Mouse (Mus musculus) cortical plate, adult 2 months (tissue): ENCODE results near the gene Tubb2b. TPM values are rescaled to one million over a fixed set of nuclear protein-coding genes. Genes with fewer than 3 reads are reported as not detected.

Experiments
- H3K27ac ChIP-seq: fragments of 200-500 bp; 2 replicates; pipeline ENCODE4 v1.5.1; 2012; ENCODE audit warnings: low read length, control low read depth, inconsistent platforms; ENCODE audit not compliant: insufficient read depth
- H3K4me1 ChIP-seq: fragments of 200-500 bp; 2 replicates; pipeline ENCODE4 v1.6.1; 2011; ENCODE audit warnings: low read length; ENCODE audit not compliant: control insufficient read depth, insufficient read depth
- H3K4me3 ChIP-seq: fragments of 200-500 bp; 2 replicates; pipeline ENCODE4 v1.5.1; 2011; ENCODE audit warnings: mild to moderate bottlenecking, low read length, control low read depth; ENCODE audit not compliant: insufficient read depth
- CTCF ChIP-seq: fragments of 200-500 bp; IDR thresholded peaks from 2 replicates; pipeline ENCODE4 v1.5.1; 2011; ENCODE audit warnings: mild to moderate bottlenecking, control low read depth, low read length; ENCODE audit not compliant: insufficient read depth; ENCODE audit errors: extremely low read depth
- POLR2A ChIP-seq: fragments of 200-500 bp; IDR thresholded peaks from 2 replicates; pipeline ENCODE4 v1.6.1; 2011; ENCODE audit warnings: mild to moderate bottlenecking, low read length, control low read depth; ENCODE audit not compliant: insufficient read depth; ENCODE audit errors: extremely low read depth
- polyA plus RNA-seq: library from polyadenylated mRNA; depleted of rRNA; stranded (reverse); fragments of >200 nt; gene quantifications from 2 replicates; pipeline ENCODE4 v1.2.3, GENCODE M21; 2012; rRNA removed

The Tubb2b gene
- polyA plus RNA-seq, 1 experiment, result 264 TPM

GRCm38 (mm10) chr13:34078500-34079280, 51.6 kb downstream of the Tubb2b start:
- H3K4me1 ChIP-seq, result peaks cover 1% of the 10 kb centered on the region; the same call in 1 of the 2 replicates
- H3K27ac ChIP-seq, result no peak overlapping the region
- TF ChIP-seq CTCF (no peak), POLR2A (no peak)
- peak overlapping the region; percentile 91 for H3K4me3 ChIP-seq

DNA sequence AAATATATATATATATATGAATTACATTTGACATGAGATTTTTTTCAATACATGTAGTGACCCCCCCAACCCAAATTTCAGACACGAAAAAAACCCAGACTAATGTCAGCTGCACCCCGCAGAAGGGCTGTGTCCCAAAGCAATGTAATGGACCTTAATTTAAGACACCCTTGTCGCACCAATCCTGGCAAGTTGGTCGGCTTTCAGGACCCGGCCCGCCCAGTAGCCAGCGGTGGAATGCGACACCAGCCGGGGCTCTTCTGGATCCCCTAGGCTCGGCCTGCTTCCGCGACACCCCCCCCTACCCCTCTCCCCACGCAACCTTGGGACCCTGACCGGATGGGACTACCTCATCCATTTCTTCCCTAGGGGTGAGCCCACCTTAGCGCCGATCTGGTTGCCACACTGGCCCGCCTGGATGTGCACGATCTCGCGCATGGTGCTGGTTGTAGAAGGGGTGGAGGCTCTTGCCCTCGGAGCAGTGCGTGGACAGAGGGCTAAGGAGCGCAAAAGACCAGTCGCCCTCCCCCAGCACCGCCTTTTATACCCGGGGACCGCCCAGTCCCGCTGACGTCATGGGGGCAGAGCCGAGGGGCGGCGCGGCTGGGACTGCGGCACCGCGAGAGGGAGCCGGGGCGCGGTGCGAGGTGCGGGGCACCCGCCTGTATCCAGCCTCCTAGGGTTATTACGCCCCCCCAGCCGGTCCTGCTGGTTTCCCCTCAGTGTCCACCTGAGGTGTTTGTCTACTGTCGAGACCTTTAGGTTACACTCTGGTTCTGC, 52.6 kb downstream of the Tubb2b start, which contains the start of gene Tubb2a:
TSS of gene Tubb2a (minus strand) at position 516 of the 780 bp plus-strand sequence.
- peaks cover 1% of the 10 kb centered on the region; the same call in 1 of the 2 replicates for H3K4me1 ChIP-seq
- H3K27ac ChIP-seq, result peak within 1 kb of the TSS; percentile 80
- peak within 1 kb of the TSS; percentile 91 for H3K4me3 ChIP-seq
- TF ChIP-seq CTCF, result 0 out of 2 replicates have a peak, but pooled peaks have one; percentile 7
- peak; percentile 100 for TF ChIP-seq POLR2A

Other genes starting within 250 kb of the Tubb2b start
- gene Serpinb6c, start 224.8 kb downstream of the Tubb2b start, polyA plus RNA-seq, result 0.28 and 0.44 TPM in 2 replicates
- gene Nqo2, start 165.8 kb downstream of the Tubb2b start, polyA plus RNA-seq, result 8.2 and 8.8 TPM in 2 replicates
- 2.8 and 3.2 TPM in 2 replicates for gene Ripk1, start 128.1 kb downstream of the Tubb2b start, polyA plus RNA-seq
- 47.0 and 50.5 TPM in 2 replicates for gene Serpinb6a, start 127.7 kb downstream of the Tubb2b start, polyA plus RNA-seq
- 51.4 and 54.0 TPM in 2 replicates for gene Bphl, start 92.9 kb downstream of the Tubb2b start, polyA plus RNA-seq
- 1,313 and 1,351 TPM in 2 replicates for gene Tubb2a, start 52.5 kb downstream of the Tubb2b start, polyA plus RNA-seq
- gene Psmg4, start 32.5 kb upstream of the Tubb2b start, polyA plus RNA-seq, result 37.3 and 42.2 TPM in 2 replicates
- 48.1 and 54.4 TPM in 2 replicates for gene Slc22a23, start 214.7 kb upstream of the Tubb2b start, polyA plus RNA-seq